Mouse (Mus musculus) spleen, adult 2 months (tissue): ENCODE results near the gene Myl10. TPM values are rescaled to one million over a fixed set of nuclear protein-coding genes. Genes with fewer than 3 reads are reported as not detected.
"Not testable (repeated sequence)": the region's sequence is repeated elsewhere in the genome, so short reads cannot be mapped to it uniquely, and the experiment has no call there.

ENCODE experiments used
- DNase-seq, 2 experiments: peaks; one replicate each; pipeline versions ENCODE4 v3.0.0 to v3.0.0-alpha.2; 2012 to 2021; ENCODE audit warnings: low spot score in 2 of 2, low read depth in 1 of 2
- H3K27ac ChIP-seq: fragments of 200-500 bp; 2 replicates; pipeline ENCODE4 v1.5.1; 2012; ENCODE audit warnings: low read length, inconsistent platforms; ENCODE audit not compliant: insufficient read depth
- H3K27me3 ChIP-seq: fragments of 200-500 bp; 2 replicates; pipeline ENCODE4 v1.6.1; 2012; ENCODE audit warnings: mild to moderate bottlenecking, moderate library complexity, low read length, inconsistent platforms; ENCODE audit not compliant: control insufficient read depth, insufficient read depth
- H3K36me3 ChIP-seq: fragments of 200-500 bp; 2 replicates; pipeline ENCODE4 v1.6.1; 2012; ENCODE audit warnings: mild to moderate bottlenecking, low read length, inconsistent platforms; ENCODE audit not compliant: control insufficient read depth, insufficient read depth
- H3K4me1 ChIP-seq: fragments of 200-500 bp; 2 replicates; pipeline ENCODE4 v1.6.1; 2011; ENCODE audit warnings: inconsistent platforms; ENCODE audit not compliant: control insufficient read depth, insufficient read depth, insufficient read length
- H3K4me3 ChIP-seq: fragments of 200-500 bp; 2 replicates; pipeline ENCODE4 v1.5.1; 2011; ENCODE audit warnings: mild to moderate bottlenecking, inconsistent platforms; ENCODE audit not compliant: insufficient read depth, insufficient read length; ENCODE audit errors: extremely low read depth
- CTCF ChIP-seq: fragments of 200-500 bp; IDR thresholded peaks from 2 replicates; pipeline ENCODE4 v1.5.1; 2011; ENCODE audit warnings: mild to moderate bottlenecking, inconsistent platforms; ENCODE audit not compliant: insufficient read depth, insufficient read length, insufficient replicate concordance; ENCODE audit errors: extremely low read depth
- POLR2A ChIP-seq: fragments of 200-500 bp; IDR thresholded peaks from 2 replicates; pipeline ENCODE4 v1.6.1; 2011; ENCODE audit warnings: low read depth, low read length, inconsistent platforms
- WGBS: fragments of 180-500 bp; shearing (Covaris S2); methylation state at CpG from one replicate; pipeline ENCODE4 v1.1.7; 2018; 5-methylcytosine and 5-hydroxymethylcytosine counted together
- polyA plus RNA-seq: library from polyadenylated mRNA; depleted of rRNA; stranded (reverse); fragments of >200 nt; gene quantifications from 2 replicates; pipeline ENCODE4 v1.2.3, GENCODE M21; 2012; rRNA removed

Gene Myl10
- not detected in 2 replicates for polyA plus RNA-seq

GRCm38 (mm10) chr5:136692784-136693183, at the start of gene Myl10:
Gene Myl10 (plus strand): TSS chr5:136693146.
- no peak within 1 kb of the TSS for H3K4me3 ChIP-seq
- TF ChIP-seq CTCF (no peak), POLR2A (no peak)
- no peak within 1 kb of the TSS for H3K27ac ChIP-seq
- H3K4me1 ChIP-seq, result no peaks in the 10 kb centered on the region; the same call in 1 of the 2 replicates
- DNase-seq, result no peak
- H3K27me3 ChIP-seq, result no peaks in the 10 kb centered on the region
- 39% methylated on average over 4 of the region's 4 CpGs for WGBS
- no peaks in the 10 kb centered on the region for H3K36me3 ChIP-seq

GRCm38 (mm10) chr5:136646731-136647328, 46.1 kb upstream of the Myl10 start:
- H3K4me3 ChIP-seq, result no peak overlapping the region
- 61% methylated on average over 4 of the region's 4 CpGs for WGBS
- DNase-seq, result peak in 1 of 2 experiments; percentile 19

GRCm38 (mm10) chr5:136649071-136649470, 43.9 kb upstream of the Myl10 start:
- Histone ChIP-seq H3K4me1 (peaks cover 5% of the 10 kb centered on the region; the same call in 1 of the 2 replicates), H3K27ac (no peak overlapping the region), H3K36me3 (no peaks in the 10 kb centered on the region), H3K27me3 (no peaks in the 10 kb centered on the region), H3K4me3 (no peak overlapping the region)
- no peak for TF ChIP-seq POLR2A
- no peak for TF ChIP-seq CTCF
- 68% methylated on average over 5 of the region's 5 CpGs for WGBS
- DNase-seq, result no peak

More at GRCm38 (mm10) chr5:136646731-136647328, 46.1 kb upstream of the Myl10 start:
- Histone ChIP-seq H3K27ac (no peak overlapping the region), H3K36me3 (no peaks in the 10 kb centered on the region), H3K4me1 (peaks cover 5% of the 10 kb centered on the region; the same call in 1 of the 2 replicates), H3K27me3 (no peaks in the 10 kb centered on the region)
- TF ChIP-seq CTCF, result no peak

GRCm38 (mm10) chr5:136649655-136650054, 43.3 kb upstream of the Myl10 start:
- TF ChIP-seq POLR2A (no peak), CTCF (no peak)
- Histone ChIP-seq H3K4me3 (no peak overlapping the region), H3K27ac (no peak overlapping the region), H3K27me3 (no peaks in the 10 kb centered on the region), H3K4me1 (peaks cover 5% of the 10 kb centered on the region; the same call in 1 of the 2 replicates), H3K36me3 (no peaks in the 10 kb centered on the region)
- no peak for DNase-seq
- WGBS, result 81% methylated on average over 5 of the region's 5 CpGs

GRCm38 (mm10) chr5:136654481-136654880, 38.5 kb upstream of the Myl10 start:
- DNase-seq, result no peak
- no peak for TF ChIP-seq CTCF
- no peak for TF ChIP-seq POLR2A
- no peak overlapping the region for H3K27ac ChIP-seq
- no peaks in the 10 kb centered on the region for H3K4me1 ChIP-seq
- no peak overlapping the region for H3K4me3 ChIP-seq
- no peaks in the 10 kb centered on the region for H3K36me3 ChIP-seq
- H3K27me3 ChIP-seq, result no peaks in the 10 kb centered on the region

- Histone ChIP-seq H3K36me3 (no peaks in the 10 kb centered on the region), H3K4me1 (no peaks in the 10 kb centered on the region), H3K27me3 (no peaks in the 10 kb centered on the region), H3K4me3 (no peak overlapping the region), H3K27ac (no peak overlapping the region)
- DNase-seq, result no peak
- no peak for TF ChIP-seq POLR2A
- TF ChIP-seq CTCF, result no peak
- WGBS, result 90% methylated on average over 10 of the region's 10 CpGs
Measured at GRCm38 (mm10) chr5:136656830-136657395, 36.0 kb upstream of the Myl10 start.

GRCm38 (mm10) chr5:136660721-136661120, 32.2 kb upstream of the Myl10 start:
- WGBS, result 80% methylated on average over 5 of the region's 5 CpGs
- not testable (repeated sequence) for H3K4me3 ChIP-seq, H3K4me1 ChIP-seq, DNase-seq, H3K36me3 ChIP-seq, H3K27ac ChIP-seq, H3K27me3 ChIP-seq
